Mouse (Mus musculus) spleen, adult 10 weeks (tissue): ENCODE data around the gene Eaf2. TPM values are rescaled to one million over a fixed set of nuclear protein-coding genes. Genes with fewer than 3 reads are reported as not detected.

ENCODE experiments used
- polyA plus RNA-seq: library from polyadenylated mRNA; stranded (reverse); fragments of 350-450 nt; fragmentation: Illumina TruSeq; extraction: RNeasy Lipid Tissue Mini Kit (QIAGEN cat#74804); gene quantifications from one replicate; pipeline ENCODE4 v1.2.3, GENCODE M21; 2015; ENCODE audit warnings: low replicate concordance; ENCODE audit not compliant: insufficient read depth

The Eaf2 gene
- polyA plus RNA-seq: 14.8 TPM

DNA sequence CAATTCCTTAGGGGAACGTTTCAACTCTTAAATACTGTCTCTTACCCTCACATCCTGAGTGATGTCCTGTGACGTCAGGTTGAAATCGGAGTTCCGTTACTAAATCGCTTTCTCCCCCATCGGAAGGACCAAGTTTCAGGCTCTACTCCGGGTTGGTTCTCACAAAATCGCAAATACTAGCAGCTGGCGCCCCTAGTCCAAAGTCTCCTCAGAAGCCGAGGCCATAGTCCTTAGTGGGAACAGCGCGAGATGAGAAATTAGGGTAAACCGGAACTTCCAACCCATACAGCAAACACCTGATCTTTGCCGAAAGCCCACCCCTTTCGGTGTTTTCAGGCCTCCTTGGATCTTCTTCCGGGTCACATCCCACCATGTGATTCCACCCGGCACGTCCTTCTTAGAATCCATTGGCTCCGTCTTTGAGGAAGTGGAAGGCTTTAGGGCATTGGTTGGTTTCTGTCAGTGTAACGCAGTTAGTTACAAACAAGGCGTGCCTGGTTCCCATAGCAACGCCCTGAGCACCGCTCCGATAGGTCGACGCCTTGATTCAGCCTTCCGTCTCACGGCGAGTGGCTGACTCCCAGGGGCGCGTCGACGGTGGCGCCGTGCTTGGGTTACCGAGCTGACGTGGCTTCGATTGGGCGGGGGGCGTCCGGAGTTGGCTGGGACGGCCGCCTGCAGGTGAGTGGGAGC, at the start of gene Eaf2, which contains the start of gene Golgb1:
Eaf2 (minus strand) TSS at position 421 of the 693 bp plus-strand sequence.
Golgb1 (plus strand) TSS at position 558 of the 693 bp plus-strand sequence.

GRCm38 (mm10) chr16:36828054-36828786, 46.6 kb downstream of the Eaf2 start, which contains the start of gene Iqcb1:
Gene Iqcb1, plus strand, starts transcription at chr16:36828385.

DNA sequence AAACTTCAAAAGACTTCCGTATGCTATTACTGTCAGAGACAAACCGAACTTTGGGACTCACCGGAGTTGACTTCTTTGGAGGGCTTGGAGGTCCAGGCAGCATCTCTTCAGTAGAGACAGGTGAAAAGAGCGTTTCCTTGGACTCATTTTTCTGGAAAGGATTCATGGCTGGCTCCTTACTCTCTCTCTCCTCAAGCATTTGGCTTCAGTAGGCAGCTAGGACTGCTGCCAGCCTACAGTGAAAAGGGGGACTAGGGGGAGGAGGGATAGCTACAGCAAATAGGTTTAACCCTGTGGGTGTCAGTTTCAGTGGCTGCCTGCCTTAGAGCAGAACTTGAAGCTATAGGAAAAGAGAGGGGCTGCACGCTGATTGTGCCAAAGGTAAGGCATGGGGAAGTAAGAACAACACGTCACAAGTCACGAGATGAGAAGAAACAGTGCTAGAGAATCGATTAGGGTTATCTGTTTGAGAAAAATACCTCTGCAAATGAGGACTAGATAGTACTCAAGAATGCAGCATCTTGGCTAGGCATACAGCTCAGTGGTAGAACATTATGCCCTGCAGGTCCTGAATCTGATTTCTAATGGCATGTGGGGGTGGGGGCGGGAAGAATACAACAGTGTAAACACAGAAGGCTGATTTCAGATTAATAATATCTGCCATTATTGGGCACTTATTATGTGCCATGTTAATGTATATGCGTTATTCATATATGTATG, 90.0 kb downstream of the Eaf2 start, which contains the start of gene Slc15a2:
Slc15a2 (minus strand) TSS at position 369 of the 720 bp plus-strand sequence.

Other genes starting within 250 kb of the Eaf2 start
- 133 TPM for gene Cd86, start 208.9 kb downstream of the Eaf2 start, polyA plus RNA-seq
- gene Ildr1, start 181.0 kb downstream of the Eaf2 start, polyA plus RNA-seq: 2.2 TPM
- gene Slc15a2, start 90.0 kb downstream of the Eaf2 start, polyA plus RNA-seq: 35.8 TPM
- 22.3 TPM for gene Iqcb1, start 46.6 kb downstream of the Eaf2 start, polyA plus RNA-seq
- gene Golgb1, start 137 bp upstream of the Eaf2 start, polyA plus RNA-seq: 35.9 TPM
- 236 TPM for gene Hcls1, start 60.0 kb upstream of the Eaf2 start, polyA plus RNA-seq
- 0.44 TPM for gene Fbxo40, start 115.5 kb upstream of the Eaf2 start, polyA plus RNA-seq
- 8.0 TPM for gene Polq, start 136.8 kb upstream of the Eaf2 start, polyA plus RNA-seq